Mouse (Mus musculus): Measurements from ENCODE around the gene Tmem135.

GRCm38 (mm10) chr7:89356307-89356706 is 47.7 kb downstream of the Tmem135 start:
- TF ChIP-seq POLR2A (IDR thresholded peaks at IDR 0.05; ENCODE audit: extremely low read depth, insufficient read depth, low read length) (no peak), CTCF (IDR thresholded peaks at IDR 0.05; ENCODE audit: extremely low read depth, insufficient read depth, low read length) (no peak)
